Mouse (Mus musculus) forebrain, embryonic 11.5 days (tissue): ENCODE data around the gene Zfp629. TPM values are rescaled to one million over a fixed set of nuclear protein-coding genes. Genes with fewer than 3 reads are reported as not detected.
"Not testable (repeated sequence)": the region's sequence is repeated elsewhere in the genome, so short reads cannot be mapped to it uniquely, and the experiment has no call there.

Experiments used
- ATAC-seq: fragments of 200-750 bp; cut with Nextera tagmentation; replicated peaks from 2 replicates; pipeline ENCODE4 v1.8.0; 2017; ENCODE audit warnings: moderate TSS enrichment; ENCODE audit not compliant: low FRiP score
- DNase-seq: peaks from one replicate; pipeline ENCODE4 v3.0.0-alpha.2; 2017; ENCODE audit warnings: low spot score
- H3K27ac ChIP-seq: fragments of 300-500 bp; sonication (generic); 2 replicates; pipeline ENCODE4 v1.5.1; 2014; ENCODE audit warnings: low read depth, low read length
- H3K27me3 ChIP-seq: fragments of 300-500 bp; sonication (generic); 2 replicates; pipeline ENCODE4 v1.6.1; 2014; ENCODE audit warnings: mild to moderate bottlenecking, low read length, mixed read lengths; ENCODE audit not compliant: control insufficient read depth, insufficient read depth
- H3K36me3 ChIP-seq: fragments of 300-500 bp; sonication (generic); 2 replicates; pipeline ENCODE4 v1.6.1; 2014; ENCODE audit warnings: mild to moderate bottlenecking, low read length, moderate library complexity, mixed read lengths; ENCODE audit not compliant: control insufficient read depth, insufficient read depth
- H3K4me1 ChIP-seq: fragments of 300-500 bp; sonication (generic); replicated peaks from 2 replicates; pipeline ENCODE4 v1.6.1; 2014; ENCODE audit warnings: low read length, mixed read lengths; ENCODE audit not compliant: control insufficient read depth, insufficient read depth
- H3K4me2 ChIP-seq: fragments of 300-500 bp; sonication (generic); 2 replicates; pipeline ENCODE4 v1.6.1; 2014; ENCODE audit warnings: low read depth, mild to moderate bottlenecking, low read length, moderate library complexity, mixed read lengths; ENCODE audit not compliant: severe bottlenecking
- H3K4me3 ChIP-seq: fragments of 300-500 bp; sonication (generic); 2 replicates; pipeline ENCODE4 v1.5.1; 2014; ENCODE audit warnings: low read depth, low read length
- H3K9ac ChIP-seq: fragments of 300-500 bp; sonication (generic); 2 replicates; pipeline ENCODE4 v1.6.1; 2014; ENCODE audit warnings: low read length
- H3K9me3 ChIP-seq: fragments of 300-500 bp; sonication (generic); 2 replicates; pipeline ENCODE4 v1.6.1; 2016; ENCODE audit warnings: low read length, mixed read lengths; ENCODE audit not compliant: control insufficient read depth
- WGBS: fragments of 180-500 bp; shearing (Covaris S2); extraction: QIAGEN DNeasy Blood & Tissue Kit; methylation state at CpG from one replicate; pipeline ENCODE4 v1.1.7; 2014; 5-methylcytosine and 5-hydroxymethylcytosine counted together
- polyA plus RNA-seq: library from polyadenylated mRNA; unstranded; fragments of >200 nt; fragmentation: Nextera tagmentation; extraction: Ambion mirVana; gene quantifications from 2 replicates; pipeline ENCODE4 v1.2.1, GENCODE M21; 2014

Gene Zfp629
- polyA plus RNA-seq, 1 experiment from 2014 or later: 36.6 TPM

GRCm38 (mm10) chr7:127649206-127649605 is 33.6 kb upstream of the Zfp629 start:
- H3K4me3 ChIP-seq: no peak overlapping the region
- H3K9me3 ChIP-seq: no peaks in the 10 kb centered on the region
- ATAC-seq (no peak), DNase-seq (no peak)
- H3K4me1 ChIP-seq: no peaks in the 10 kb centered on the region
- no peaks in the 10 kb centered on the region for H3K36me3 ChIP-seq
- no peak overlapping the region for H3K9ac ChIP-seq
- no peak overlapping the region for H3K27ac ChIP-seq
- H3K27me3 ChIP-seq: no peaks in the 10 kb centered on the region
- 88% methylated on average over 5 of the region's 6 CpGs for WGBS
- H3K4me2 ChIP-seq: no peak overlapping the region

- DNase-seq (no peak), ATAC-seq (no peak)
- Histone ChIP-seq H3K9me3 (no peaks in the 10 kb centered on the region), H3K9ac (no peak overlapping the region), H3K27me3 (no peaks in the 10 kb centered on the region), H3K4me1 (no peaks in the 10 kb centered on the region), H3K27ac (no peak overlapping the region), H3K36me3 (no peaks in the 10 kb centered on the region), H3K4me3 (no peak overlapping the region), H3K4me2 (no peak overlapping the region)
- 88% methylated on average over 4 of the region's 4 CpGs for WGBS
These were observed 33.1 kb upstream of the Zfp629 start for GRCm38 (mm10) chr7:127648516-127649201.

- not testable (repeated sequence) for H3K9ac ChIP-seq, H3K4me2 ChIP-seq, H3K36me3 ChIP-seq, H3K4me3 ChIP-seq, DNase-seq, ATAC-seq, H3K4me1 ChIP-seq, H3K27me3 ChIP-seq, H3K9me3 ChIP-seq, H3K27ac ChIP-seq
- WGBS: 84% methylated on average over 7 of the region's 7 CpGs
These were observed 32.0 kb upstream of the Zfp629 start for GRCm38 (mm10) chr7:127647576-127647975.

GRCm38 (mm10) chr7:127646363-127646762 is 30.8 kb upstream of the Zfp629 start:
- ATAC-seq: no peak
- H3K27ac ChIP-seq: no peak overlapping the region
- WGBS: 88% methylated on average over 4 of the region's 4 CpGs

GRCm38 (mm10) chr7:127642254-127642653 is 26.7 kb upstream of the Zfp629 start:
- Histone ChIP-seq H3K4me1 (no peaks in the 10 kb centered on the region), H3K4me2 (no peak overlapping the region), H3K36me3 (no peaks in the 10 kb centered on the region), H3K27me3 (no peaks in the 10 kb centered on the region), H3K27ac (no peak overlapping the region), H3K9ac (no peak overlapping the region), H3K9me3 (no peaks in the 10 kb centered on the region), H3K4me3 (no peak overlapping the region)
- DNase-seq (no peak), ATAC-seq (no peak)
- WGBS: 69% methylated on average over 4 of the region's 4 CpGs

More at GRCm38 (mm10) chr7:127646363-127646762, 30.8 kb upstream of the Zfp629 start:
- H3K4me2 ChIP-seq: no peak overlapping the region
- no peak overlapping the region for H3K4me3 ChIP-seq
- H3K9ac ChIP-seq: no peak overlapping the region
- no peaks in the 10 kb centered on the region for H3K36me3 ChIP-seq
- no peaks in the 10 kb centered on the region for H3K27me3 ChIP-seq
- no peaks in the 10 kb centered on the region for H3K4me1 ChIP-seq
- DNase-seq: no peak
- H3K9me3 ChIP-seq: no peaks in the 10 kb centered on the region

GRCm38 (mm10) chr7:127641260-127641659 is 25.7 kb upstream of the Zfp629 start:
- Histone ChIP-seq H3K27ac (no peak overlapping the region), H3K4me3 (no peak overlapping the region), H3K4me2 (no peak overlapping the region), H3K4me1 (no peaks in the 10 kb centered on the region), H3K9me3 (no peaks in the 10 kb centered on the region), H3K36me3 (no peaks in the 10 kb centered on the region), H3K27me3 (no peaks in the 10 kb centered on the region), H3K9ac (no peak overlapping the region)
- DNase-seq: no peak
- 65% methylated on average over 4 of the region's 4 CpGs for WGBS
- ATAC-seq: no peak

- Histone ChIP-seq H3K36me3 (no peaks in the 10 kb centered on the region), H3K27me3 (no peaks in the 10 kb centered on the region), H3K27ac (no peak overlapping the region), H3K4me2 (peak overlapping the region; percentile 74), H3K4me3 (peak overlapping the region; percentile 43), H3K4me1 (no peaks in the 10 kb centered on the region), H3K9me3 (no peaks in the 10 kb centered on the region), H3K9ac (peak overlapping the region; percentile 72)
- peak; percentile 56; the same call in 1 of the 2 replicates for ATAC-seq
- WGBS: under 1% methylated on average over 27 of the region's 27 CpGs
- peak; percentile 87 for DNase-seq
These were observed 21.4 kb upstream of the Zfp629 start for GRCm38 (mm10) chr7:127636963-127637362.

GRCm38 (mm10) chr7:127631416-127631815 is 15.8 kb upstream of the Zfp629 start:
- no peak overlapping the region for H3K4me2 ChIP-seq
- WGBS: 63% methylated on average over 4 of the region's 4 CpGs

GRCm38 (mm10) chr7:127628646-127629045 is 13.0 kb upstream of the Zfp629 start:
- H3K27me3 ChIP-seq: no peaks in the 10 kb centered on the region
- no peak overlapping the region for H3K4me2 ChIP-seq
- H3K9me3 ChIP-seq: no peaks in the 10 kb centered on the region
- DNase-seq (no peak), ATAC-seq (no peak)
- no peaks in the 10 kb centered on the region for H3K4me1 ChIP-seq
- H3K36me3 ChIP-seq: no peaks in the 10 kb centered on the region
- H3K4me3 ChIP-seq: no peak overlapping the region
- H3K27ac ChIP-seq: no peak overlapping the region
- H3K9ac ChIP-seq: no peak overlapping the region
- WGBS: 89% methylated on average over 5 of the region's 5 CpGs

More at GRCm38 (mm10) chr7:127631416-127631815, 15.8 kb upstream of the Zfp629 start:
- Histone ChIP-seq H3K36me3 (no peaks in the 10 kb centered on the region), H3K4me1 (no peaks in the 10 kb centered on the region), H3K4me3 (no peak overlapping the region), H3K27ac (no peak overlapping the region), H3K27me3 (no peaks in the 10 kb centered on the region), H3K9ac (no peak overlapping the region), H3K9me3 (no peaks in the 10 kb centered on the region)
- ATAC-seq (no peak), DNase-seq (no peak)
